Comparison of ENCODE assay signal across 1 mouse cellular context in genomic region chr5:65537420-65538071, GRCm38 (mm10).
TF ChIP-seq lines count a peak whose summit lies in the region.

No protein-coding gene starts in this region.

TF ChIP-seq in MEL, 35 proteins besides CTCF, POLR2A, EP300 and RAD21:
- TF ChIP-seq MYC (IDR thresholded peaks at IDR 0.05; ENCODE audit: low read depth, low read length), result no peak
- TF ChIP-seq BHLHE40 (IDR thresholded peaks at IDR 0.05; ENCODE audit: borderline replicate concordance, low read depth, low read length), result peak; percentile 55; the same call in 1 of the 2 replicates
- TF ChIP-seq MAZ (IDR thresholded peaks at IDR 0.05; ENCODE audit: low read depth, low read length), result peak; percentile 17; the same call in 1 of the 2 replicates
- peak; percentile 34; the same call in 1 of the 2 replicates for TF ChIP-seq USF1 (IDR thresholded peaks at IDR 0.05; ENCODE audit: low read depth, low read length)
- TF ChIP-seq UBTF (IDR thresholded peaks at IDR 0.05; ENCODE audit: borderline replicate concordance, insufficient read depth, low read depth, low read length), result 0 out of 2 replicates have a peak, but pooled peaks have one; percentile 73
- no peak for TF ChIP-seq ELF1 (IDR thresholded peaks at IDR 0.05; ENCODE audit: low read depth, low read length)
- no peak for TF ChIP-seq KAT2A (conservative IDR thresholded peaks at IDR 0.05; ENCODE audit: low read depth, low read length)
